Mouse (Mus musculus) inflammation-experienced regulatory T-cells, adult 6 months (primary cell): ENCODE measurements at regions not wholly inside any gene's neighbourhood (a gene's known extent, or its start where the extent isn't known, plus 50 kb on each side); places are given as distances from the start of the nearest gene placed in this dataset.

ENCODE experiments used
- ATAC-seq: one replicate; pipeline ENCODE4 v1.8.0; 2017

DNA sequence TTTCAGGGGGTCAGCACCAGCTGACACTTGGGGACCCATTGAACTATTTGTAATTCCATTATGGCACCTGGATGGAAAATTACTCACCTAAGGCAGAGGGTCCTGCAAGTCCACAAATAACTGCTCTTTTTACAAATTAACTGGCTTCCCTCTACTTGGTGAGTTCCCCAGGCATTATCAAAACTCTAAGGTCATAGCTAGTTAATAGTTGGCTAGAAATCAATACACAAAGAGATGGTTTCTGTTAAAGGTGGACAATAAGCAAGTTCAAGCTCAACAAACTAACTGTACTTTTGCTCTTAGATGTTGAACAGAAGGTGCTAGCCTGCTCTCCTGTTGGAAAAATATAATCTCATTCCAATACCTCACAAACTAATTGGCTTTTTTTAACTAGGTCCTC, 138.7 kb upstream of the Lpp start:
- no peak for ATAC-seq

DNA sequence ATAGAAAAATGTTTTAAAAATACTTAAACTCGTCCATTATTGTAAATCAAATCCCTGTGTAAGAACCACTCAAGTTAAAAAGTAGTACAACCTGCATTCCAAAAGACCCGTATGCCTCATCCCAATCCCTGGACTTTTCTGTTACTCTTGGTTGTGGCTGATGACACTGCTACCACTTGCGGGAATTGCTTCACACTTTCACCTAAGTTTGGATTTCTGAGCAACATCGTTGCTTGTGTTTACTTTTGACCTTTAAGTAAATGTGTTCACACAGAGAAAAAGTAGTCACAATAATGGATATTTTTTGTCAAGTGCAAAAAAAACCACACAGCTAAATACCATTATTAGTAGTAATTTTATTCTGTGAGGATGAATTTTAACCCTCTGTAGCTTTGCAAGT, 139.2 kb upstream of the Lpp start:
- no peak for ATAC-seq

DNA sequence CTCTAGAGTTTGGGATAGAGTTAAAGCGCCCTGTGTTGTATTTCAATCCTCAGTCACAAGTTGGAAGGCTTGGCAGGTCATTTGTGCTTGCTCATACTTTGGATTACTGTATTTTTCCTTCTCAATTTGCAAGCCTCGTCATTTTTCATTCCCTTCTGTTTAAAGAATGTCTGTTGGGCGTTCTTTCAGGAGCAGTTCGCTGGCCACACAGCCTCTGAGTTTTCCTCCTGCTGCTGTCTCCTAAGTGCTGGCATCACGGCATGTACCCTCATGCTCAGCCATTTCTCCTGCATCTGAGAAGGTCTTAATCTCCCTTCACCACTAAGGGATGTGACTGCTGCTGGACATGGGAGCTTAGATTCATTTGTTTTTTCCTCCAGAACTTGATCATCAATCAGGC, 146.0 kb upstream of the Lpp start:
- ATAC-seq: no peak

DNA sequence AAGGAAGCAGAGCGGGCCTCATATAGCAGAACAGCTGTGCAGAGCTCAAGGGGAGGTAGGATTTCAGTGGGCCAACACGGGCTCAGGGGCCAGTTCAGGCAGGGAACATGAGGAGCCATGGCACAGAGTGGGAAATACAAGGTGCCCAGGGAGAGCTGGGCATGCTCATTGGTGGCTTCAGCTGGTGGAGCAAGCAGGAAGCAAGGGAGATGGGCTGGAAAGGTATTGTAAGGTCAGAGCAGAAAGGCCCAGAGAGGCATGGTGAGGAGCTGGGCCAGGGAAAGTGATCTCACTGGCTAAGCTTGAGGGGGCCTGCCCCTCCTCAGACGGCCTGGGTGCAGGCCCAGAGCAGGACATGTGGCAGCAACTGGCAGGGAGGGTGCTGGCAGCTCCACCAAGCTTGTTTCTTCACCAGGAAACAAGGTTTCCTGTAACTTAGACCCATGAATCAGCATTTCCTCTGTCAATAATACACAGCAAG, 155.2 kb upstream of the Lpp start:
- peak; percentile 74 for ATAC-seq

DNA sequence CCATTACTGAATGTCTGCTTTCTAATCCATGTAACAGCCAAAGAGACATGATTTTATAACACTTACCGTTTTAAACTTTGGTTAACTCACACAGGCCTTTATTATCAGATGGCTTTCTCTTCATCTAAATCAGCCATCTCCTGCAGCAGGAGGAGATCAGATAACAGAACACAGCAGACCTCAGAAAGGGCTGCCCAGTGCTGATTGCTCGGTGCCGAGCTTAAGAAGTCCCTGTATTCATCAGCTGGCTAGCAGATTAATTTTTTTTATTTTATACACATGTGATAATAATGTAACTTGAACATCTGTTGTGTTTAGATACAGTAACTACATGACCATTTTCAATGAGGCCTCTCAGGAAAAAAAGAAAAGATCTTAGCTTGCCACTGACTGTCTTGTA, 155.9 kb upstream of the Lpp start:
- ATAC-seq: no peak

DNA sequence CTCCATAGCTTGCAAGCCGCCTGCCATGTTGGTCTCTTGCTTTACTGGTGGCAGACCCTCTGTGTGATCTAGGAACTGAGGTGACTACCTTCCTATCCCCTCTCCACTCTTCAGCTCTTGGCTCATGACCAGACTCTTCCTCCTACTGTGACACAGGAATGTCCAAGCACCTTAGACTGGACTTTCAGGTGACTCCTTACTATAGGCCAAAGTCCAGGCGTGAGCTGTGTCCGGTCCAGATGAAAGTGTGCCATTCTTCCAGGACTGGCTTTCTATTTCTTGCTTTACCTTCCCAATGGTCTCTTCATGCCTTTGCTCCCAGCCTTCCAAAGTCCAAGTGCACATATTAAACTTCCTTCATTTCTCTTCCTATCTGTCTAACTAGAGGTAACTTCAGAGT, 156.3 kb upstream of the Lpp start:
- no peak for ATAC-seq

DNA sequence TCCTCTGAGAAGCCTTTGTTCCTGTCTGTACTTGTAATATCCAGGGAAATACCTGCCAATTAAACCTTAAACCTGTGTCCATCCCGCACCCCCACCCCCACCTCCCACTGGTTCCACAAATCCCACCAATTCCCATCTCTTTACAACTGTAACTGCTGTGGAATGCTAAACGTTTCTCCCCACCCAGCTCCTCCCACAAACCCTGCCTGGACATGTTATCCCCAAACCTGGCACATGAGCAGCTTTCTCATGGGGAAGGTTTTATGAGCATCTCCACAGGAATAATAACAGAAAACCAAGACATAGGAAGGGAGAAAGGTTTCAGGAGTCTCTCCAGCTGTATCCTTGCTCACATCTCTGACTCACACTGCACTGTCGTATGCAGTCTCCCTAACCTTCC, 156.8 kb upstream of the Lpp start:
- no peak for ATAC-seq

DNA sequence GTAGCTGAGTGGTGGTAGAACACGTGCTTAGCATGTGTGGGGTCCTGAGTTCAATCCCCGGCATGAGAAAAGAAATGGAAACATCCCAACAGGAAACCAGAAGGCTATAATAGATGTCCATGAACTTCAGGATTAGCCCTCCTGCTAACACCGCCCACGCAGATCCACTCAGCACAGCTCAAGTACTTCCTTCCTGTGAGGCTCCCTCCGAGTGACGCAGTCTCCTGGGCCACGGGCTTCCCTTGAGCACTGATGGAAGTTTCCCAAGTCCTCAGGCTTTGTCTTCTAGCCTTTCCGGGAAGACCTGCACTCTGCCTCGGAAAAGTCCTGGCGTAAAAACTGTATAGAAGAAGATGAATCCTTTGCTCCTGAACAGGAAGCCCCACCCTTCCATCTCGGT, 158.5 kb upstream of the Lpp start:
- peak; percentile 50 for ATAC-seq

DNA sequence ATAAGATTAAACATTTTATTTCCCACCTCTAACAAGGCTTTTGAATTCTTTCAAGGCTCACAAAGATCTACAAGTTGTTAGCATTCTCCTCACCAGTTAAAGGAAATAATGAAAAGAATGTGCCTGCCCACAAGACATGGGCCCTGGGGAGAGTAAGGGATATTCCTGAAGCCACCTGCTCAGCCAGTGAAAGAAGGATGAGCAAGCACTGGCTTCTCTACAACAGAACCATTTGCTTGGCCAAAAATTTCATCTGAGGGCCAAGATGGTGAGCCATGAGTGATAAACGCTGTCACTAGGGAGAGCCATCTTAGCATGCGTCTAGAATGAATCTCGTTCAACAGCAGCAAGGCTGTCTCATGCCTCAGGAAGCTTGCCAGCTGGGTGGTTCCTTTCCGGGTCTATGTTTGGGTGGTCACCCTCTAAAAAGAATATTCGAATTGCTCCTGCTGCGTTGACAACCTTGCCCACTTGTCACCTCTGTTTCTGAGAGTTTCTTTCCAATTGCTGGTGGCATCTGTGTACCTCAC, 161.2 kb upstream of the Lpp start:
- ATAC-seq: no peak

DNA sequence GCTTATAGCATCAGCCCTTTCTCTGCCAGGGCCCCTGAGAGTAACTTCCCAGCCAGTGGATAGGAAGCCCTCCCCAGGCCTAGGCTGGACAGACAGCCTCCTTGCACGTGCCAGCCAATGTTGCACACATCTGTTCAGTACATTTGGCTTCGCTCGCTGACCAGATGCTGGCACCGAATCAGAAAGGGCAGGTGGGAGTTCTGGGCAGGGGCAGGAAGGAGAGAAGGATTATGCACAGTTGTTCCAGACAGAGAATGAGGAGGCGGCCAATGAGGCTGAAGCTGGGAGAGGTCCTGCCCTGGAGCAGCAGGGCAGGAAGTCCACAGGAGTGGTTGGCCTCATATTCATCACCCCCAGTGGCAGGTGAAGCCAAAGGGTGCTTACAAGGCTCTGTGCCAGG, 161.8 kb upstream of the Lpp start:
- ATAC-seq: no peak

DNA sequence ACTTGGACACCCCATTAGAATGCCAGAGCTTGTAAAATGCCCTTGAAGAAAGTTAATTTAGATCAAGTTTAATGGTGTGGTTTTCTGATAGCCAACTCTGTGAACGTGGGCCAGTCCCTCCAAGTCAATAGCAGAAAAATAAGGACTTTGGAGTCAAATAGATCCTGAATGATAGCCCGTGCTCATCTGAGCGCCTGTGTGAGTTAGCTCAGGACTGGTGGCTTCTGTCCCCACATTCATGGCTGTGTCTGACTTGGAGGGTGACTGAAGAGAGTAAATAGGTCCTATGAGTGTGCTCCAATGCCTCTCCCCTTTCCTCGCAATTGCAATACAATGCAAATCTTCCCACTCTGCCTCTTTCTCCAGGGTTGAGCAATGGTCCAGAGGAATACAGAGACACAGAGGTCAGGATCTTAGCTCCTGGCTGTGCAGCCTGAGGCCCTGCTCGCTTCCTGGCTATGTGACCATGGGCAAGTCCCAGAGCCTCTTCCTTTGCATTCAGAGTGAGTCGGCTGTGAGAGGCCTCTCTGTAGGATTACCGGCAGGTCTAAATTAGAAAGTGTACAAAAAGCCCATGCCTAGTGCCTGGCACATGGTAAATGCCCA, 164.2 kb upstream of the Lpp start:
- ATAC-seq: no peak

DNA sequence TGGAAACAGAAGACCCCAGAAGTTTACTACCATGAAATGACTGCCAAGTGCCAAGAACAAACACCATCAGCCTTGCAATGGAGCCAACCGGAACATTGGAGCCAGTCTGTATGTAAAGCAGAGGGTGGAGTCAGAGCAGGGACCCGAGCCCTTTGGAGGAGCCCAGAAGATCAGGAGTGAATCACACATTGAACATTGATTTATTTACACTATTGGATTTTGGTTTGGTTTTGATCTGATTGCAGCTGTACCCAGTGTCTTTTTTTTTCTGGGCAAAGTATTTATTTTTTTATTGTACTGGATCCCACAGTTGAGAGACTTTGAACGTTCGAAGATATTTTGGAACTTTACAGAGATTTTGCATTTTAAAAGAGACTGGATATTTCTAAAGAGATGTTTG, 167.4 kb upstream of the Lpp start:
- ATAC-seq: no peak

DNA sequence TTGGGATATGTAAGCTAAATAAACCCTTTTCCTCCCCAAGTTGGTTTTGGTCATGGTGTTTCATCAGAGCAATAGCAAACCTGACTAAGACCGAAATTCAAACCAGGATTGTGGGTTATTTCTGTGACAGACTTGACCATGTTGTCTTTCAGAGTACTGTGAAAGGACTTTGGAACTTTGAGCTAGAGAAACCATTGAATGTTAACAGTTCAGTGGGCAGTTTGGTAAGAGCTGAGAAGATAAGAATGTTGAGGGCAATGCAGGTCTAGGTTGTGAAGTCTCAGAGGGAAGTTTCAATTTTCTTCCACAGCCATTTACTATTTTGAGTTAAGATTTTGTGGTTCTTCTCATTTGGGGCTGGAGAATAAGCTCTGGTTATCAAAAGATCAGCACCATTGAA, 168.2 kb upstream of the Lpp start:
- no peak for ATAC-seq

DNA sequence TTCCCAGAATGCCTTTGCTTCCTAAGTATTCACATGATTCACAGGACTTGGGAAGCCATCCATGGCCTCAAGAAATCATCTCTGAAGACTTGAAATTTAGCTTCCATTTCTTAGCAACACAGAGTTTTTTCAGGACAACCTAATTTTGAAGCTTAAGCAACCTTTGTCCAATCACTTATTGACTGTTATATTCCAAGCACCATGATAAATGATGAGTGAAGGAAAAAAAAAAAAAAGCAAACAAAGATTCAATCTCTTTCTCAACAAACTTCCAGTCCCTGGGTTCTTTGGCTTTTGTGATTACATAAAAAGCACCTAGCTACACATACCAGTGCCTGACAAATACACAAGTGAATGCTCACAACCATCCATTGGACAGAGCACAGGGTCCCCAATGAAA, 169.4 kb upstream of the Lpp start:
- ATAC-seq: no peak

DNA sequence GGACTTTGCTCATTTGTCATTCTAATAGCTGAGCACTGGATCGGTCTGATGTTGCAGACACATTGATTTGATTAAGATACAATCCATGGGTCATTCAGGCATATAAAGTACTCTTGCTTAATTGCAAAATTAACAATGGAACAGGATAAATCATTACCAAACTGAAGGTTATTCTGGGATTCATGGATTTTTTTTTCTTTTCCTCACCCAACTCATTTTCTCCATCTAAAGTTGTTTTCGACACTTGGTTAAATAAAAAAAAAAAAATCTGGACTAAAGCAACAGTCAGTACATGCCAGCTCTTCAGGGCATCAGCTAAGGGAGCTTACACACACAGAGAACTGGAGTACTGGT, 169.8 kb upstream of the Lpp start:
- no peak for ATAC-seq

DNA sequence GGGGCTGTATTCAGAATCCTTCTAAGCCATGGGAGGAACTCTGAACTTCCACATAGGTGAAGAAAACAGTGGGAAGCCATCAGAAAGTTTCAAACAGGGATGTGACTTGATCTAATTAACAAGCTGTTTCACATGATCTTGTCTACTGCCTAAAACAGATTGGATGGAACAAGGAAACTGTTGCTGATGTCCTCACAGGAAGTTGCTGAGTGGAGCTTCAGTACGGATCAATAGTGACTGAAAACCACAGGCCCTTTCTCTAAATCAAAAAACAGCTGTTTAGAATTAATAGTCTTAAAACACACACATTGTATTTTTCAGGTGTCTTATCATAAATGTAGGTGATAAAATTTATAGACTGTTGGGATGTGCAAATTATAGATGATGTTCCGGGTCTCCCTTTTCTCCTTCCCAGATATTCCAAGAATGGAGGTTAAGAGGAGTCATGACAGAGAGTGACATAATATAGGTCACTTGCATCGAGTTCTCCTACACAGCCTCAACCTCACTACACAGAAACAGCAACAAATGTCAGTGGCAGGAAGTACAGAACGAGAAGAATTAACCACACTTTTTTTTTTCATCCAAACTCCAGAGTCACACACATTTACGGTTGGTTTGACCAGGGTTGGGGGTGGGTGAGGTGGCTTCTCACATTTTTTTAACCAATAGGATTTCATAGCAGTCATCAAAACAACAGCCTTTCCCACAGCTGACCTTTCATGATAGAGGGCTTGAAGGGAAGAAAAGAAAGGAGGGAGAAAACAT, 170.4 kb upstream of the Lpp start:
- ATAC-seq: peak; percentile 84

DNA sequence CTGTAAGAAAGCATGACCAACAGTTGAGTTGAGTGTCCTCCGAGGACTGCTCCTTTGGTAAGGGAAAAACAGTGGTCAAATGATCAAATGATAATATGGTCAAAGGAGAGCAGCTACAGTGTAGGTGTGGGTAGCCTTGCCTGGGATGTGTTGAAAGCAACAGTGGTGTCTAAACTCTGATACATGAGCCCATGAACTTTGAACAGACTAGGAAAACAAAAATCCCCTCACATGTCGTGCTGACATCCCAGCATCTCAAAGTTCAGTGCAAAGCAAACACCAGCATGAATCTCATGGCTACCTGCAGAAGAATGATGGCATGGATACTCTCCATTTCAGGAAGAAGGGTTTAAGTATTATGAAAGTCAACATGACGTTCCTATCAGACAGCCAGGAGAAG, 171.3 kb upstream of the Lpp start:
- ATAC-seq: no peak

DNA sequence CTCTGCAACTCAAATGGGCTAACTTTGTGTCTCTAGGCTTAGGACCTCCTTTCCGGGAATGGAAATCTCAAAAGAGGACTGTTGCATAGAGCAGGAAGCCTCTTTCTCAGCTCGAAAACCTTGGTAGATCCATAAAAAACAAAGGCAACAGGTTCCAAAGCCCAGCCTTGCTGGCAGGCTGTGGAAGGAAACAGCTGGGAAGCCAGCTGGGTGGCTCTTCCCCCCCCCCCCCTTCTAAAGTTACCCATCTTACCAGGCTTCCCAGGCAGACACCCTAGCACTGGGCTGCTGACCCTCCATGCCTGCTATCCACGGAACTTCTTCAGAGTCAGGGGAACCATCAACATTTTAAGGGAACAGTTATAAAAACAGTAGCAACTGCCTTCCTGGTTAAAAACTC, 172.7 kb upstream of the Lpp start:
- ATAC-seq: no peak

DNA sequence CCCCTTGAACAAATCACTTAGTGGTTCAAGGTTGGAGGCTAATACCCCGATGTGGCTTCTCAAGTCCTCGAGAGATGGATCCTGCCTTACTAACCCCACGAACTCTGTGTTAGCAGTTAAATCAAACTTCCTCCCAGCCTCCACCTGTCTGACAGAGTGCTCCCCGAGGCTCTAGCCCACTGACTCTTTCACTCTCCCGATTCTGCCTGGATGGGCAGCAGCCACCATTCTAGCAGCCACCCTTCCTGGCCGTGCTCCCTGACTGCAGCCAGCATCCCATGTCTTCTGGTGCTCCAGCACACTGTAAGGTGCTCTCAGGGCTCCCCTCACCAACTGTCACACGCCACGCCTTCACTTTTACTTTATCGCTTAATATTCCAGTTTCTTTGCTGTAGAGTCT, 173.6 kb upstream of the Lpp start:
- ATAC-seq: no peak

DNA sequence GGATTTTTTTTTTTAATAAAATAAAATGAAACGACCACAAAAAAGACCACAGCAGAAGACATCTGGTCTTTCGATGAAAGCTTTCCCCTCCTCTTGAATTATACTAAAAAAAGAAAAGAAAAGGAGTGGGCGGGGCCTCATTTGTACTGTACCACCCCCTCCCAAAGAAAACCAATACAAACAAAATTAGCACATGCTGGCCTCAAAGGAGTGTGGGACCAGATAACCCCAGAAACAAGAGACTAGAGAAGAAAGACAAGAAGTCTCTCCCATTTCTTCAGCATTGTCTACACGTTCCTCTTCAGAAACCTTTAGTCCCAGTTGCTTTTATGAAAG, 174.5 kb upstream of the Lpp start:
- ATAC-seq: no peak

DNA sequence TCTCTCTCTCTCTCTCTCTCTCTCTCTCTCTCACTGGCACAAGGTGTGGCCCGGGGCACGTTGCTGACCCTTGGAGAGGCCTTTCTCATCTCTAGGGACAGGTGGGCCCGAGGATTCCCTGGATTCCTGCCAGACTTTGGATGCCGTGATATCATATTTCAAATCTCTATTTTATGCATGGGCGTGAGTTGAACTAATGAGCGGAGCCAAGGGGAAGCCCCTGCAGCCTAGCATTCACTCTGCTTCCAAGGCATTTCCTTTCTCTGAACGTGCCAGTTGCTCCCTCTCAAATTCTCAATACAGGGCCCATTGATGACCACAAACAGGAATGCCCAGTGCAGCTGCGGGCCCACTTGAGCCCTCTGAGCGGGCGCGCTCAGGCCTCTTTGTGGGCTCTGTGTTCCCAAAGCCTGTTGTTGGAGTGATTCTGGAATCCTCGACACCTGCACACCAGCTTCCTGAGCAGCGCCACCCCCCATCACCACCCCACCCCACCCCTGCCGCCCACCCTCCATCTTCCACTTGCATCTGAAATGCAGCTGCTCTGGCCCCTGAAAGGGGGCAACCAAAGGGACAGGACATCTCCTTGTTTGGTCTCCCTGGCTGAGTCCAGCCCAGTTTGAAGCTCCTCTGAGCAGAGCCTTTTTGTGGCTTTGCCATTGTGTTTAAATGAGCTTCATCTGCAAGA, 175.0 kb upstream of the Lpp start:
- ATAC-seq: no peak

DNA sequence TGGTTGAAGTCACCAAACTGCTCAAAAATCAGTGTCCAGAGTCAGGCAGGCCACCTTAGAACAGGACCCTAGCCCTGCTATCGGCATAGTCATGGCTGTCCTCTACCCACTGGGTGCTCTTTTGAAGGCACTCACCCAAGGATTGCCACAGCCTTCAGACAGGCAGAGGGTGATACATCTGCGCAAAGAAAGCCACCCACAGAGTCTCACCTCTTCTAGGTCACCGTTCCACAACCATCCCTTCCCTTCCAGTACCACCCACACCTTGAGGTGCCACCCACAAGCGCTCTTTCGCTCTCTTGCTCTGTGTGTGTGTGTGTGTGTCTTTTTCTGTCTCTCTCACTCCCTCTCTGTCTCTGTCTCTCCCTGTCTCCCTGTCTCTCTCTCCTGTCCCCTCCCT, 176.5 kb upstream of the Lpp start:
- ATAC-seq: peak; percentile 56

DNA sequence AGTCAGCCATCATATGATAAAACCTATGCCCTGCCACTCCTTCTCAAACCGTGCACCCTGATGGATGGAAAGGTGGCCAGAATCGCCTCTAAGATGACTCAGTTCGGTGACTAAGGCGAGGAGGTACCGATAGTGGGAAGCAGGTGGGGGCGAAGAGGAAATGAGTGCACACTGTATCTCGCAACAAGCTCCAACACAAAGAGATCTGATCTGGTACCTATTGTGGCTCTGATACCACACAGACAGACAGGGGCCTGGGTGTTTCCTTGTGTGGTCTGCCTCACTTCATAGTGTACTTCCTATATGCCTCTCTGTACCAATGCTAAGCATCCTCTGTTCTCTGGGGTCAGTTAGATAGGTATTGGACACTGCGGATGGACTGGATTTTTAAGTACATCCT, 178.0 kb upstream of the Lpp start:
- ATAC-seq: peak; percentile 75

DNA sequence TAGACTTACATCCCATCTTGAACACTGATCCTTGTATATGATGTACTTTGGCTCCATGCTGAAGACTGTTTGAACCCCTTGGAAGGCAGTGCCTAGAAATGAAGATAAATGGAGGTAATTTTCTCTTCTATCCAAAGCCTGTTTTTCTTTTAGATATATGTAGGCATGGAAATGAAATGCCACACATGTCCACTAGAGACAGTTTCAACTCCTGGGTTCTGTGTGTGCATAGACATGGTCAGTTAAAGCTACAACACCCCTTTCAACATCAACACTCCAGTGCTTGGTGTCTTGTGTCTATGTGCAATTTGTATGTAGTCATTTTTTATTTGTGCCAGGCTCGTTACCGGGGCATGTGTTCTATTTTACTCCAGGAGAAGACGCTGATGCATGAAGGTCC, 179.7 kb upstream of the Lpp start:
- no peak for ATAC-seq
